8 mouse cellular contexts compared by ENCODE assay signal in the genomic region with DNA sequence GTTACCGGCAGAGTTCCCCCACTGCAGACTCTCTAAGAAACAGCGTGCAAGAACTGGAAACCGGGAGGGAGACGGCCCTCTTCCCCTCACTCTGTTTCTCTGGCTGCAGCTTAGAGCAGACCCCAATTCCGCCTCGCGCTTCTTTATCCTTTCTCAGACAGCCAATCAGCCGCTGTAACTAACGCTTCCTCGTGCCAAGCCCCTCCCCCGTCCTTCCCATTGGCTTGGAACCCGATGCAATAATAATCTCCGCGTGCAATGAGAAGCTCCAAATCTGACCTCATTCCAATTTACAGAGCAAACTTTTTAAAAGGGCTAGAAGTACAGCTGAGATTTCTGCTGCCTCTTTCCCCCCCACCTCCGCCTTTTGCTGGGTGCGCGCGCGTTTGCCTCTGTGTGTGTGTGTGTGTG. TPM values are rescaled to one million over a fixed set of nuclear protein-coding genes. Genes with fewer than 3 reads are reported as not detected.
A peak's percentile ranks its signal among the peaks of the same experiment; 100 is the strongest.
DNase-seq lines count a peak whose midpoint lies in the region; ATAC-seq and TF ChIP-seq lines count a peak whose summit lies in the region.

Gene Sox4, minus strand, starts transcription at position 133 of the 411 bp plus-strand sequence.

- peak within 1 kb of the TSS; percentile 100 for H3K27ac ChIP-seq in forebrain, embryonic 13.5 days
- peak within 1 kb of the TSS; percentile 97 for H3K27ac ChIP-seq in heart, postnatal 0 days (ENCODE audit: low read depth)
- H3K27ac ChIP-seq in liver, embryonic 14.5 days: peak within 1 kb of the TSS; percentile 25
- H3K27ac ChIP-seq in neural tube, embryonic 11.5 days (ENCODE audit: low read depth, low read length): peak within 1 kb of the TSS; percentile 99
- peak within 1 kb of the TSS; percentile 99 for H3K27ac ChIP-seq in stomach, postnatal 0 days (replicated peaks)

- whole genome bisulfite sequencing in forebrain, embryonic 13.5 days: 0% methylated on average over 19 of the region's 19 CpGs
- WGBS in heart, postnatal 0 days: under 1% methylated on average over 19 of the region's 19 CpGs
- under 1% methylated on average over 19 of the region's 19 CpGs for WGBS in liver, embryonic 14.5 days (ENCODE audit: insufficient replicate concordance)
- WGBS in neural tube, embryonic 11.5 days: under 1% methylated on average over 19 of the region's 19 CpGs
- under 1% methylated on average over 19 of the region's 19 CpGs for WGBS in stomach, postnatal 0 days

- peak within 1 kb of the TSS; percentile 100 for H3K4me3 ChIP-seq in forebrain, embryonic 13.5 days
- H3K4me3 ChIP-seq in heart, postnatal 0 days (ENCODE audit: low read depth, low read length): peak within 1 kb of the TSS; percentile 90
- peak within 1 kb of the TSS; percentile 50 to 60 for H3K4me3 ChIP-seq in liver, embryonic 14.5 days (ENCODE audit: insufficient read depth in 1 of 2, low read depth in 2 of 2, low read length in 2 of 2)
- H3K4me3 ChIP-seq in neural tube, embryonic 11.5 days (ENCODE audit: low read depth, low read length): peak within 1 kb of the TSS; percentile 100
- H3K4me3 ChIP-seq in stomach, postnatal 0 days (ENCODE audit: low read depth, low read length): peak within 1 kb of the TSS; percentile 93

- H3K4me2 ChIP-seq in forebrain, embryonic 13.5 days: peak within 1 kb of the TSS; percentile 54
- H3K4me2 ChIP-seq in heart, postnatal 0 days (ENCODE audit: low read depth, low read length): peak within 1 kb of the TSS; percentile 67
- peak within 1 kb of the TSS; percentile 79 for H3K4me2 ChIP-seq in liver, embryonic 14.5 days (ENCODE audit: low read depth)
- H3K4me2 ChIP-seq in neural tube, embryonic 11.5 days (ENCODE audit: low read depth): peak within 1 kb of the TSS; percentile 44
- H3K4me2 ChIP-seq in stomach, postnatal 0 days (replicated peaks; ENCODE audit: low read depth): peak within 1 kb of the TSS; percentile 88

- TF ChIP-seq CTCF in heart, postnatal 0 days (IDR thresholded peaks at IDR 0.05; ENCODE audit: low read depth): no peak
- no peak for TF ChIP-seq CTCF in liver, embryonic 14.5 days (IDR thresholded peaks at IDR 0.05; ENCODE audit: low read depth)
- no peak for TF ChIP-seq CTCF in stomach, postnatal 0 days (IDR thresholded peaks at IDR 0.05; ENCODE audit: low read depth)

- TF ChIP-seq EP300 in heart, postnatal 0 days (IDR thresholded peaks at IDR 0.05; ENCODE audit: low read depth): peak; percentile 86
- TF ChIP-seq EP300 in liver, embryonic 14.5 days (IDR thresholded peaks at IDR 0.05; ENCODE audit: low read depth): no peak
- no peak for TF ChIP-seq EP300 in stomach, postnatal 0 days (optimal IDR thresholded peaks at IDR 0.05)

- DNase-seq in c-Kit-positive CD71-positive TER-119-negative erythroid progenitor cells, embryonic 14.5 days (ENCODE audit: low read depth): peak; percentile 71
- DNase-seq in heart, postnatal 0 days (ENCODE audit: low spot score): peak; percentile 99
- peak; percentile 97 to 98 for DNase-seq in kidney, postnatal 36 days
- DNase-seq in liver, embryonic 14.5 days (ENCODE audit: low read depth in 3 of 3, low spot score in 3 of 3): peak; percentile 65 to 67 (median 67)
- DNase-seq in neural tube, embryonic 11.5 days (ENCODE audit: low spot score): peak; percentile 96
- DNase-seq in stomach, postnatal 0 days (ENCODE audit: low spot score): peak; percentile 96

- H3K9ac ChIP-seq in forebrain, embryonic 13.5 days: peak within 1 kb of the TSS; percentile 100
- H3K9ac ChIP-seq in heart, postnatal 0 days (replicated peaks; ENCODE audit: low read depth, low read length): peak within 1 kb of the TSS; percentile 95
- peak within 1 kb of the TSS; percentile 54 for H3K9ac ChIP-seq in liver, embryonic 14.5 days (replicated peaks)
- peak within 1 kb of the TSS; percentile 99 for H3K9ac ChIP-seq in neural tube, embryonic 11.5 days (ENCODE audit: low read length)
- H3K9ac ChIP-seq in stomach, postnatal 0 days (ENCODE audit: low read length): peak within 1 kb of the TSS; percentile 95

- H3K4me1 ChIP-seq in forebrain, embryonic 13.5 days: peaks cover 22% of the 10 kb centered on the region
- 0 out of 2 replicates have a peak, but pooled peaks cover 2% of the 10 kb centered on the region for H3K4me1 ChIP-seq in heart, postnatal 0 days (ENCODE audit: control insufficient read depth, insufficient read depth)
- H3K4me1 ChIP-seq in liver, embryonic 14.5 days (replicated peaks; ENCODE audit: control insufficient read depth in 2 of 2, insufficient read depth in 2 of 2, low read length in 1 of 2): peaks cover 0 to 5% of the 10 kb centered on the region in 2 experiments; a peak in 3 of 4 replicates
- H3K4me1 ChIP-seq in neural tube, embryonic 11.5 days (ENCODE audit: control insufficient read depth, insufficient read depth, low read length): peaks cover 7% of the 10 kb centered on the region; the same call in 1 of the 2 replicates
- H3K4me1 ChIP-seq in stomach, postnatal 0 days (replicated peaks; ENCODE audit: control insufficient read depth, insufficient read depth): peaks cover 1% of the 10 kb centered on the region; the same call in 1 of the 2 replicates

- no peaks in the 10 kb centered on the region for H3K9me3 ChIP-seq in forebrain, embryonic 13.5 days (replicated peaks)
- H3K9me3 ChIP-seq in heart, postnatal 0 days (replicated peaks; ENCODE audit: control insufficient read depth, low read length): no peaks in the 10 kb centered on the region
- no peaks in the 10 kb centered on the region for H3K9me3 ChIP-seq in liver, embryonic 14.5 days (ENCODE audit: control insufficient read depth, low read length)
- no peaks in the 10 kb centered on the region for H3K9me3 ChIP-seq in neural tube, embryonic 11.5 days (ENCODE audit: control insufficient read depth, low read length)
- no peaks in the 10 kb centered on the region for H3K9me3 ChIP-seq in stomach, postnatal 0 days (ENCODE audit: control insufficient read depth, low read length)

- no peaks in the 10 kb centered on the region for H3K27me3 ChIP-seq in forebrain, embryonic 13.5 days
- H3K27me3 ChIP-seq in heart, postnatal 0 days (ENCODE audit: control insufficient read depth, insufficient read depth, low read length): no peaks in the 10 kb centered on the region
- peaks cover 42% of the 10 kb centered on the region for H3K27me3 ChIP-seq in liver, embryonic 14.5 days (ENCODE audit: control insufficient read depth, insufficient read depth, low read length)
- H3K27me3 ChIP-seq in neural tube, embryonic 11.5 days (ENCODE audit: control insufficient read depth, insufficient read depth, low read length): no peaks in the 10 kb centered on the region
- no peaks in the 10 kb centered on the region for H3K27me3 ChIP-seq in stomach, postnatal 0 days (ENCODE audit: control insufficient read depth, insufficient read depth, low read length)

- peaks cover 15% of the 10 kb centered on the region; the same call in 1 of the 2 replicates for H3K36me3 ChIP-seq in forebrain, embryonic 13.5 days (ENCODE audit: poor library complexity, severe bottlenecking)
- H3K36me3 ChIP-seq in heart, postnatal 0 days (replicated peaks; ENCODE audit: control insufficient read depth, insufficient read depth, low read length): 0 out of 2 replicates have a peak, but pooled peaks cover 3% of the 10 kb centered on the region
- H3K36me3 ChIP-seq in liver, embryonic 14.5 days (replicated peaks; ENCODE audit: control insufficient read depth, insufficient read depth, low read depth): no peaks in the 10 kb centered on the region
- H3K36me3 ChIP-seq in neural tube, embryonic 11.5 days (ENCODE audit: control insufficient read depth, insufficient read depth, low read length): no peaks in the 10 kb centered on the region; the same call in 1 of the 2 replicates
- no peaks in the 10 kb centered on the region for H3K36me3 ChIP-seq in stomach, postnatal 0 days (ENCODE audit: control insufficient read depth, insufficient read depth, low read length)

- peak; percentile 77 for ATAC-seq in CD4-positive, CD25-positive, alpha-beta regulatory T cell, adult 4 months
- peak; percentile 91 for ATAC-seq in forebrain, embryonic 13.5 days
- peak; percentile 85 for ATAC-seq in heart, postnatal 0 days (ENCODE audit: insufficient read depth, low read depth)
- peak; percentile 61 for ATAC-seq in liver, embryonic 14.5 days (ENCODE audit: insufficient read depth)
- peak; percentile 86 for ATAC-seq in neural tube, embryonic 11.5 days (ENCODE audit: insufficient read depth, low FRiP score, low TSS enrichment)
- ATAC-seq in stomach, postnatal 0 days (ENCODE audit: low FRiP score, low TSS enrichment): peak; percentile 83

RNA-seq across cellular contexts. Expression of gene Sox4, which starts in this region (rescaled TPM):
- under 1 TPM; 0.18 to 0.82 TPM for polyA plus RNA-seq in CD4-positive, CD25-positive, alpha-beta regulatory T cell, adult 4 months (2017; shearing (Covaris generic))
- 170 and 218 TPM in 2 replicates for polyA plus RNA-seq in forebrain, embryonic 13.5 days (2015; fragmentation: Nextera tagmentation; extraction: Ambion mirVana)
- total RNA-seq in heart, postnatal 0 days (2014; rRNA removed; ENCODE audit: low replicate concordance): 87.0 and 98.3 TPM in 2 replicates
- 44.5 and 55.5 TPM in 2 replicates for polyA plus RNA-seq in heart, postnatal 0 days (2015; fragmentation: Nextera tagmentation; extraction: Ambion mirVana)
- 1.7 and 1.8 TPM in 2 replicates for polyA plus RNA-seq in liver, embryonic 14.5 days (2012; rRNA removed)
- 2.0 TPM in 2 replicates for polyA plus RNA-seq in liver, embryonic 14.5 days (2014; fragmentation: Nextera tagmentation; extraction: Ambion mirVana)
- 165 and 172 TPM in 2 replicates for polyA plus RNA-seq in neural tube, embryonic 11.5 days (2014; fragmentation: Nextera tagmentation; extraction: Ambion mirVana)
- polyA plus RNA-seq in stomach, postnatal 0 days (2015; fragmentation: Nextera tagmentation; extraction: Ambion mirVana): 23.1 and 23.8 TPM in 2 replicates

Comparison
In these comparisons a context has a peak if more than half of its experiments do, and no peak if none do; other contexts are left out.
1. Peak in every context shown above with its lines: DNase-seq, ATAC-seq, H3K4me3 ChIP-seq and H3K27ac ChIP-seq.
2. Peak in ATAC-seq in CD4-positive, CD25-positive, alpha-beta regulatory T cell, adult 4 months; RNA of the gene not detected or under 1 TPM.
3. H3K27ac ChIP-seq: peak in every context shown above with its lines; median percentile 100 in forebrain, embryonic 13.5 days; 99 in neural tube, embryonic 11.5 days; 99 in stomach, postnatal 0 days; 97 in heart, postnatal 0 days; 25 in liver, embryonic 14.5 days.